Mouse (Mus musculus) right cerebral cortex, postnatal 25 days (tissue): Measurements from ENCODE around the gene Rras.

Source experiments
- DNase-seq: peaks from one replicate; pipeline ENCODE4 v3.0.0; 2022

Rras gene

DNA sequence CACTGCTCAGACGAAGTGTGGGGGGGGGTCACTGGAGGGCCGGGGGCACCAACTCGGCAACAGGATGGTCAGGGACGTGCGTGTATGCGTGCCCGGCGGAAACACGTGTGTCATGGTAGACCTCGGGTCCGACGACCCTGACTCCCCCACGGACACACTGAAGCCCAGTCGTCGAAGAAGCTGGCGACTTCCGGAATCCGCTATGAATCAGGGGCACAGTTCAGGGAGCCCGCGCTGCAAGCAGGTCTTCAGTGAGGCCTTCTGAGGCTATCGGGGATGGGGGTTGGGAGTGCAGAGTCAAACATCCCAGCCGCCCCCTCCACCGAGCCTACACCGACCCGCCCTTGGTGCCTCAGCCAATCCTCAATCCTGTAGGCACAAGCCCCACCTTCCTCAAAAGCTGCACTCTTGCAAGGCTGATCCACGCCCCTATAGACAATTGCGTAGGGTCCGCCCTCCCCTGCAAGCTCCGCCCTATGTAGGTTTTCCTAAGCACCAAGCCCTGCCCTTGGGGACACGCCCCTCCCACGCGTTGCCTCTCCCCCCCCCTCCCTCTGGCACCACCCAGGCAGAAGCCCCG lies 36.3 kb downstream of the Rras start:
- DNase-seq = peak; percentile 91

DNA sequence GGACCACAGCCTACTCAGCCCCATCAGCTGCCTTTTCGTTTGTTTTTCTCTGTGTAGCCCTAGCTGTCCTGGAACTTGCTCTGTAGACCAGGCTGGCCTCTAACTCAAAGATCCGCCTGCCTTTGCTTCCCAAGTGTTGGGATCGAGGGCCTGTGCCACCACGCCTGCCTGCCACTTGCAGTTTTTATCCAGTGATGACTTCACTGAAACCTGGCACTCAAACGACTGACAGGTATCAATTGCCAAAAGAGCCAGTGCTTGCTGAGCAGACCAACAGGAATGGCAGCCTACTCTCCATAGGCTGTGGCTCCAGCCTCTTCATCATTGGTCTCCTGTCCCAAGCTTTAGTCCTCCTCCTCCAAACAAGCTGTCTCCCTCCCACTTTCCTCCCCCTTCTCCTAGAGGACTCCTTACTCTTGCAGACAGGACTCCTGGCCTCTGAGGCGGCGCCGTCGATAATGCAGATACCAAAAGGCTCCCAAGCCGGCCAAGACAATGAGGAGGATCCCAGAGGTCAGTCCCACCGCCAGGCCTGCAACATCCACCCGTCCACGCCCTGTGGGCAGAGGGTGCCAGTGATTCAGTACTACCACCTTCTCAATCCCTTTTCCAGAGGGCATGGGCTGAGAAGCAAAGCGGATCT lies 38.7 kb downstream of the Rras start:
- DNase-seq = no peak

DNA sequence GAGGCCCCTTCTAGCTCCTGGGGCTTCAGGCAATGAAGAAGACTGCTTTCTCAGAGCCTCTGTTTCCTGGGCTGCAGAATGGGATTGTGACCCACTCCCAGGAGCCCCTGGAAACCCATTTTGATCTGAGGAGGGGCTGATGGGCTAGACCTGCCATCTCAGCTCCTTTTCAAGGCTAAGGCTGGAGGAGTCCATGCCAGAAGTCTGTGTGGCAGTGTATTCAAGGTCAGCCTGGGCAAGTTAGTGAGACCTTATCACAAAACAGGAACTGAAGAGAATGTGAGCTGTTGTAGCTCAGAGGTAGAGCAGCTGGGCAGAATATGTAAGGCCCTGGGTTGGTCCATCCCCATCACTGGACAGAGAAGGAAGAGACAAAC lies 39.2 kb downstream of the Rras start:
- DNase-seq = no peak

DNA sequence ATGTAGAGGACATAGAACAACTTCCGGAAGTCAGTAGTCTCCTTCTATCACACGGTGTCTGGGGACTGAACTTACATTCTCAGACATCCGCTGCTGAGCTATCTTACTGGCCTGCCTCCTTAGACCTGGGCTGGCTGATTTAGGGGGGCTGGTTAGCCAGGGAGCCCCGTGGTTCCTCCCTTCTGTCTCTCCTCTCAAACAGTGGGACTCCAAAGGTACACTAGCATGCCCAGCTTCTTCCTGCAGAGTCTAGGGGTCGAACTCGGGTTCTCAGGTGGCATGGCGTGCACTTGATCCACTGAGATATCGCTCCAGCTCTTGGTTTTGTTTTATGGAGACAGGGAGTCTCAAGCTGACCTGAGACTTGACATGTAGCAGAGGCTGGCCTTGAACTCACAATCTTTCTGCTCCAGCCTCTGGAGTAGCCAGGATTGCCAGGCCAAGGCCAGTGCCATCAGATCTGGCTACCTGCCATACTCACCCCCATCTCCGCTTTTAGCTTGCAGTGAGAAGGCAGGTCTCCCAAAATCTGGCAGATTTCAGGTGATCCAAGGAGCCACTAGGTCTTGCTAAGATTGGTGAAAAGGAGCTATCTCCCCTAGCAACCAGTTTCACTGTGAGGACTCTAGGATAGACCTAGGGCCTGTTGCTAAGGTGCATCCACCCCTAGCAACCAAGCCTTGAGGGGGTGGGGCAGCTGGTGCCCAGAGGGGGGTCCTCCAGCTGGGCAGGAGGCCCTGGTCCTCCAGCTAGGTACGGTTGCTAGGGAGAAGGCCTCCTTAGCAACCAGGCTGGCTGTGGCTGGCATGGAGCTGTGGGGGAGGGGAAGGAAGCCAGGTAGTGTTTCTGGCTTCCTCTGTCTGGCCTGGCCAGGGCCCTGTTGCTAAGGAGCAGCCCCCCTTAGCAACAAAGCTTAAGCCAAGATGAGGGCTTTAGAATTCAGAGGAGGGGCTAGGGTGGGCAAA lies 41.1 kb downstream of the Rras start:
- DNase-seq = peak; percentile 54

DNA sequence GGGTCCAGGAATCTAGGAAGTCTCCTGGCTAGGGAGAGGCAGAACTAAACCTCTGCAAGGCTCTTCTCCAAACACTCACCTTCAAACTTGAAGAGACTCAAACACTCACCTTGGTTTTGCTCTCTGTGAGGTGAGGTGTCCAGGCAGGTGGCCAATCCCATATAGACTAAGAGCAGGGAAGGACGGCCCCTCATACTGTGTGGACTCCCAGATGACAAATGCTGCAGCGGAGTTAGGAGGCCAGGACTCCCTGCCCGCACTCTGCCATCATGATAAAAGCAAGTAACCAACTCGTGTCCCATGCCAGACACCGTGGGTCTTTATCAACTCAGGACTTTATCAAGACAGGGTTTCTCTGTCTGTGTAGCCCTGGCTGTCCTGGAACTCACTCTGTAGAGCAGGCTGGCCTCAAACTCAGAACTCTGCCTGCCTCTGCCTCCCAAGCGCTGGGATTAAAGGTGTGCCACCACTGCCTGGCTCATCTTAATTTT lies 42.9 kb downstream of the Rras start:
- DNase-seq = no peak

DNA sequence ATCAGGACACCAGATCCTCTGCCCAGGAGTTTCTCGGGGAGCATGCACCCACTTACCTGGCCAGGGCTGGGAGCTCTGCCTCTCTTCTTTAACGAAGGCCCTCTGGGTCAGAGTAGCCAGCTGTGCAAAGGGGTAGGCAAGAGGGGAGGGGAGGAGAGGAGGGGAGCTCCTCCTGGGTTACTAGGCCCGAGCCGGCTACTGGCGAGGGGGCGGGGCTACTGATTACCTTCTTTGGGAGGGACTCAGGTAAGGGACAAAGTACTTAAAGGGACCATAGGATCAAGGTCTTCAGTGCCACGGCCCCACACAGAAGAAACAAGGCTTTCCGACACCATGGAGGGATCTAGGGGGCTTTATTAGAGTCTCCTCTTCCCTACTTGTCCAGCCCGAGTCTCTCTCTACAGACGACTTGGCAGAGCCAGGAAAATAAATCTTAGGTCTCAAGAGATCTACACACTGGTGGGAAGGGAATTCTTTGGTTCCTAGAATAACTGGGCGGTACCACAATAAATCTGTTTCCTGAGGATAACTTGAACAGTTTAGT lies 43.8 kb downstream of the Rras start:
- DNase-seq = no peak

DNA sequence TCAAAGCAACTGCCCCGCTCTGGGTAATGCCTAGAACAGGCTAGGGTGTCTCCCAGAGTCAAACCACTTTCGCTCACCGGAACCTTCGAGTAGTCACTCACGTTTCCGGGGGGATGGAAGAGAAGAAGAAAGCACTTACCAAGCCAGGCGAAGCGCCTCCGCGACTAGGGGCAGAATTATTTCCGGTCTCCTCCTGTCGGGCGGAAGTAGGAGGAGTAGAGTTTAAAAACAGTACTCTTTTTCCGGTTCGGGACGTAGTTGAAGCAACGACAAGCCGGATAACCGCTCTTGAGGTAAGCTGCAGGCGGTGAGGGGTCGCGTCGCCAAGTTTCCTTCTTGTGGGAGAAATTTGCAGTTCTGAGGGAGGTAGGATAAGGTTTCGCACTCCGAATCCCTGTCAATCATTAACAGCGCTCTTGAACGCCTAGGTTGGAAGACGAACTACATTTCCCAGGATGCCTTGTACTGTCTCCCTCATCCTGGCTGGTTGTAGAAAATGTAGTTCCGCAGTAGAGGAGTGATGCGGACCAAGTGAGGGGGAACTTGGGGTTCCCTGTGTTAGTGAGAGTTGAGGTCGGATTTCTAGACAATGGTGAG lies 44.6 kb downstream of the Rras start, which contains the start of the genes Nosip and Prrg2:
Gene Nosip, plus strand, starts transcription at position 191 of the 597 bp plus-strand sequence.
Gene Prrg2, minus strand, starts transcription at position 439 of the 597 bp plus-strand sequence.
- DNase-seq = peak; percentile 91

DNA sequence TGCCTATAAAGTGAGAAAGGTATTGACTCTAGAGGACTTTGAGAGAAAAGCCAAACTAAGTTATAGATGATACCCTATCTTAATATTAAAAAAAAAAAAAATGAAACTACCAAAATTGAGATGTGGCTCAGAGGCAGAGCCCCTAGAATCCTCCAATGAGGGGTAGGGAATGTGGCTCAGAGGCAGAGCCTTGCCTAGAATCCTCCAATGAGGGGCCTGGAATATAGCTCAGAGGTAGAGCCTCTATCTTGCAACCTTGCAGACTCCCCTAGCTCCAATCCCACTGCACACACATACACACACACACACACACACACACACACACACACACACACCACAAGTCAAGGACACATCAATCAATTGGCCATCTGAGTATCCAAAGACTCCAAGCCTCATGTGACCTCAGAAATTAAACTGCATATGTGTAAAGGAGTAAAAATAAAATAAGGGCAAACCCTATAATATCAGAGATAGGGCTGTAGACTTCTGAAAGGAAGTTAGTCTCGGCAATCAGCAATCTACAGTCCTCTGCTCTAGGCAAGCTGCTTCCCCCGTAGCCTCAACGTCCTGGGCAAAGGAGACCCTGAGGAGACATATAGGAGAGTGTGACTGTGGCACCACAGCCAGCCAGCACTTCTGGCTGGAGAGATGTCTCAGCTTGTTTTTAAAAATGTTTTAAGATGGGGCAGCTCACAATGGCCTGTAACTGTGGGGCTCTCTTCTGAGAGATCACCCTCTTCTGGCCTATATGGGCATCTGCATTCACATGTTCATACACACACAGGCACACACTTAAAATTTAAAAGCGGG lies 49.6 kb downstream of the Rras start:
- no peak for DNase-seq

DNA sequence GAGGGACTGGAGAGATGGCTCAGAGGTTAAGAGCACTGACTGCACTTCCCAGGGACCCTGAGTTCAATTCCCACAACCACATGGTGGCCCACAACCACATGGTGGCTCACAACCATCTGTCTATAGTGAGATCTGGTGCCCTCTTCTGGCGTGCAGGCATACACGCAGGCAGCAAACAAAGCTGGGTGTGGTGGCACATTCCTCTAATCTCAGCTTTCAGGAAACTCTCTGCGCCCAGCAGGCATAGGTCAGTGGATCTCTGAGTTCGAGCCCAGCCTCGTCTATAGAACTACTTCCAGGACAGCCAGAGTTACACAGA lies 50.2 kb downstream of the Rras start:
- no peak for DNase-seq

DNA sequence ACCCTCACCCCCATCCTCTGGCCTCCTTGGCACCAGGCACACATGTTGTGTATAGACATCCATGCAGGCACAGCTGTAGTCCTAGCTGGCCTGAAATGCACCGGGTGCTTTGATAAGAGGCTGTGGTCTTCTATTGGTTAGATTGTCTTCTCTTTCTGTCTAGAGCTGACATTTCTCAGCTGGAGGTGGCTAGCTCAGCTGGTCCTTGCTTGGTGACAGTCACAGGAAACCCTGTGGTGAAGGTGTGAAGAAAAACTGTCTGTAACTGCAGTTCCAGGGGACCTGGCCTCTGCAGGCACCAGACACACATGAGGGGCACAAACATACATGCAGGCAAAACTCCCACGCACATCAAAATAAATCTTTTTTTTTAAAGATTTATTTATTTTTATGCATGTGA lies 51.9 kb downstream of the Rras start:
- DNase-seq = no peak
